Mouse (Mus musculus) heart, postnatal 0 days (tissue): ENCODE data around the gene Ccdc146.

ENCODE experiments used
- CTCF ChIP-seq: IDR thresholded peaks from 2 replicates; pipeline ENCODE4 v1.5.1; 2016; ENCODE audit warnings: antibody characterized with exemption, control low read depth, low read depth
- EP300 ChIP-seq: IDR thresholded peaks from 2 replicates; pipeline ENCODE4 v1.6.1; 2016; ENCODE audit warnings: antibody characterized with exemption, low read depth

- TF ChIP-seq EP300 (no peak), CTCF (no peak)
Measured at GRCm38 (mm10) chr5:21387340-21387739, 37.1 kb downstream of the Ccdc146 start.
